Mouse (Mus musculus) c-Kit-negative CD71-positive TER-119-positive erythroid progenitor cells, embryonic 14.5 days (primary cell): ENCODE data around the gene L3mbtl4.
"Not testable (repeated sequence)": the region's sequence is repeated elsewhere in the genome, so short reads cannot be mapped to it uniquely, and the experiment has no call there.

Source experiments
- DNase-seq: peaks from one replicate; pipeline ENCODE4 v3.0.0-alpha.2; 2013; ENCODE audit warnings: low read depth, low spot score

Gene L3mbtl4

DNA sequence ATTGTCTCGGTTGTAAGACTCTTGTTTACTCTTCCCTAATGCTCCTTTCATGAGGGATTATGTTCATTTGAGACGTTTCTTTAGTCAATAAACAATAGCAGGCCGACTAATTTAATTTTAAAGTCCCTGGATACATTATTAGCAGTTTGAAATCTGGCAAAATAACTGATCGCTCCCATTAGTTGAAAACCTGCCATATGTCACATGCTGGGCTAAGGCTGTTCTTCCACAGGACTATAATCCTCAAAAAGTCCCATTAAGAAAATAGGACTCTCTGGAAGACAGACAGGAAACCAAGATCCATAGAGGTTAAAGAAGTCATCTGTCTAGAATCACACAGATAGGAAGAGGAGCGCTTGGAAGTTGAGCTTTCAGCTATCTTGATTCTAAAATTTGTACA, 114.9 kb downstream of the L3mbtl4 start:
- no peak for DNase-seq

DNA sequence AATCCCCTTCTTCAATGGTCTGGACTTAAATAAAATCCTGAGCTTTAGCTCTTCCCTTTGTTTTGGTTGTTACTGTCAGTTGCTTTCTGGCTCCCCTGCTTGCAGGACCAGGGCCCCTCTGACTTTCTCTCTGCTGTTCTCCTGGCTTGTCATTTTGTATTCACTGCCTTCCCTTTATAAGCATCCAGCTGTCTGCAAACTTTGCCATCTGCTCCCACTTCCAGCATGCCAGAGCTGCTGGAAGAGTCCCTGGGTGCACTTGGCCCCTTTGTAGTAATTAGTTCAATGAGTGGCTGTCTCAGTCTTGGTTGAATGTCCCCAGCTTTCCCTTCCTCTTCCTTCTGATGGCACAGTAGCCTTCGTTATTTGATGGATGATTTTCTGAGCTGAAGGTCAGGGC, 132.4 kb downstream of the L3mbtl4 start:
- no peak for DNase-seq

DNA sequence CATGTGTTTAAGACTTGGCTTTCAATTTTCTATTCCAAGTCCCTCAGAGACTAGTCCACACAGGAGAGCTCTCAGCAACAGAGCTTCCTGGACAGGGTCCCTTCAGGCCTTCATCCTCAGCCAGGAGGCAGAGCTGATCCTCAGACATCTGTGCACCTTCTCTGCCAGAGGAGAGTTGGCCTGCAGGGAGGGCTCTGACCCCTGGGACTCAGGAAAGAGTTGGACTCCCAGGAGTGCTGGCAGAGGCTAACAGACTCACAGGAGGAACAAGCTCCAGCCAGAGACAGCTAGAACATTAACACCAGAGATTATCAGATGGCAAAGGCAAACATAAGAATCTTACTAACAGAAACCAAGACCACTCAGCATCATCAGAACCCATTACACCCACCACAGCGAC, 133.5 kb downstream of the L3mbtl4 start:
- DNase-seq = not testable (repeated sequence)

DNA sequence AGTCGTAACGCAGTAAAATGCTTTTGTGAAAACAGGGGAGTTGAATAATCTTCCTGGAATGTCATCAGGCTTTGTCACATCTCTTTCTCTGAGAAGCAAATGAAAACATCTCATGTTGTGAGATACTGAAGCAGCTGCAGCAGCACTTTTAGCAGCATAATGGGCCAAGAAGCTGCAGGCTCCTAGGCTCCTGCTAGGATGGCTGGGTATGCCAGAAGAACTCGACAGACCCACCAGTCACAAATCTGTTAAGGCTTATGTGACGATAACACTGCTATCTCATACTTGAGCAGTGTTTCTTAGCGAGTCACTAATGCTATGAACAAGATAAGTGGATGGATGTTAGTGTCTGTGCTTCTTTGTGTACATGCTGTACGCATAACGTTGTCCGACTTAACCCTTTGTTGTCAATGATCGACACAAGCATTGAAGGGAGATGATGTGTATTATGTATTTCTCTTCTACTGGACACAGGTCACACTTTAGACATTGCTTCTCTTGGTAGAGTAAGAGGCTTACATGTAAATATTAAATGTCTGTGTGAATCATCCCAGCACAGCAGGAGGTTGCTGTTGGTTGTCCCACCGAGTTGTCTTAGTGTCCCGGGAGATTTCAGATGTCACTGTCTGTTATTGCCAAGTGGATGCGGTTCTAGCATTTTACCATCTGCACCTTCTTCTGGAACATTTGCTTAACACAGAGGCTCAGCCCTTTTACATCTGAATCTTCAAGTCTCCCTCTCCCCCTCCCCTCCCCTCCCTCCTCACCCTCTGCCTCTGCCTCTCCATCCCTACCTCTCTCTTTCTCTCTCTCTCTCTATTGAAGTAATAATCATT, 149.3 kb downstream of the L3mbtl4 start:
- no peak for DNase-seq

DNA sequence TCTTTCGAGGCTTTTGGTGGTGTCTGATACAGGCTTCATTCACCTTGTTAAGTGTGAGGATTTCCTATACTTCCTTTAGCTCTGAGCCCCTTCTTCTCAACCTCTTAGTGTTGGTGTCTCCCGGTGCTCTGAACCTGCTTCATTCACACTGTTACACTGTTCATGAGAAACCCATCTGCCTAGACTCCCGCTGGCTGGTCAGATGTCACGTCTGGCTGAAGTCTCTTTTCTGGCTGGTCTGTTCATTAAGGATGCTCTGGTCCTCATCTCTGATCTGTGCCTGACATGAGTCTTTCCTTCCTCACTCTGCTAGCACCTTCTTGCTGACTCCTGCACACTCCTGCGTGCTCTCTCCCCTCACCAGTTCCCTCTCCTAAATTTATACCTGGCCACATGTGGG, 160.0 kb downstream of the L3mbtl4 start:
- no peak for DNase-seq

DNA sequence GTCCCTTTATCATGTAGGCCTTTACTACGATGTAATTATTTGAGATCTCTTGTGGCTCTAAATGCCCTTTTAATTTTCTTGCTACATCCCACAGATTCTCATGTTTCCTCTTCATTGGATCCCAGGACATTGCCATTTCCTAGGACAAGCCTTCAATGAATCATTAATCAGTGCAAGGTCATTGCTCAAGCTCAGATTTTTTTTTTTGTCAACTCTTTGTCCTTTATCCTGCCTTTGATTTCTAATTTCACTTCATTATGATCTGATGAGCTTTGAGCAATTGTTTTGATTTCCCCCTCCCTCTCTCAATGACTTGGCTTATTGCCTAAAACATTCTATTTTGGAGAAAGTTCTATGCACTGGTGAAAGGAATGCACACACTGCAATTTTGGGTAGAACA, 177.3 kb downstream of the L3mbtl4 start:
- DNase-seq = no peak

DNA sequence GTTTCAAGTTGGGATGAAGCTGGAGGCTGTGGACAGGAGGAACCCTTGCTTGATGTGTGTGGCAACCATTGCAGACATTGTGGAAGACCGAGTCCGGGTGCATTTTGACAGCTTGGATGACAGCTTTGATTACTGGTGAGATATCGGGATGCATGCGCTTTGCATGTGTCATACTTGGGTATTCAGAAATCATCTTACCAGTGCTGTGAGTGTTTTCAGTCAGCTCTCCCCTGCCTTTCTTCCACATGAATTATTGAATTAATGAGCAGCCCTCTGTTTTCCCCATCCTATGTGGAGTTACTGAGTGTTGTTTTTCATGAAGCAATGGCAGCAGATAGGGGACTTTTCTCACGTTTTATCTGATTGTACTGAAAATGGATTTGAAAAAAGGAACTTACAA, 187.9 kb downstream of the L3mbtl4 start:
- no peak for DNase-seq

DNA sequence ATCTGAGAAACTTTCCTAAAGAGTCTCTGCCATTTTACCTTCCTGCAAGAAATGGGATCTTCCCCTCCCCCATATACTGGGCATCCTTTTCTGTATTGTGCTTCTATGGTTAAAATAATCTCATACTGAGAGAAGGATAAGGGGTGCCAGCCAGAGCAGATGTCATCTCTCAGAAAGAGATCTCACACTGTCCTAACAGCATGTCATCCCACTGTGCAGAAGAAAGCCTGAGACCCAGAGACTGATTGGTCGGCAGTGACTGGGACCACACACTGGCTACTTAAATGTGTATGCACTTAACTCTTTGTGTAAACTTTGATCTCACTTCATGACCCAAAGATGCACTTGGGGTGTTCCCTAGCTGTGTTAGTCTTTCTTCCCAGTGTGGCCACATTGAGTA, 193.7 kb downstream of the L3mbtl4 start:
- DNase-seq = no peak

DNA sequence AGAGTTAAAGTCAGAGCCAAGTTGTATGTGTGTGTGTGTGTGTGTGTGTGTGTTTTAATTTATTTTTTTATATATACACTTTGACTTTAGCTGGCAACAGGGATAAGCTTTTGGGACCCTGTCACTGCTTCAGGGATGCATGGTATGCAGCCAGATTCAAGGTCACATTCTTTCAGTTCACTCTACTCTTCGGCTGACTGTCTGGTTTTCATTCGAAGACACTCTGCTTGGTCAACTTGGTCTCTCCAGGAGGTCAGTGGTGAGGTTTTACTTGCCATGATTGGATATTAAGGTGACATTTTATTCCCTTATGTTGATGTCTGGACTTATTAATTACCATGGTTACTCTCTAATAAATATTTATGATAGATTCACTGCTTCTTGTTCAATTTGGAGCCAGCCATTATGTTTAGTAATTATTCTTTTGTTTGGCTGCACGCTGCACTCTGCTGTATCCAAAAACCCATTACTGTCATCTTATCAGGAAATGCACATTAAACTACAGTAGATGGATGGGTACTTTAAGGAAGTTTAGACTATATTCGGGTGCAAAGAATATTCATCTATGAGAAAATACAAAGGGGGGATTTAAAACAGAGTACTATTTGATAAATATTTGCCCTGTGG, 216.6 kb downstream of the L3mbtl4 start:
- no peak for DNase-seq

DNA sequence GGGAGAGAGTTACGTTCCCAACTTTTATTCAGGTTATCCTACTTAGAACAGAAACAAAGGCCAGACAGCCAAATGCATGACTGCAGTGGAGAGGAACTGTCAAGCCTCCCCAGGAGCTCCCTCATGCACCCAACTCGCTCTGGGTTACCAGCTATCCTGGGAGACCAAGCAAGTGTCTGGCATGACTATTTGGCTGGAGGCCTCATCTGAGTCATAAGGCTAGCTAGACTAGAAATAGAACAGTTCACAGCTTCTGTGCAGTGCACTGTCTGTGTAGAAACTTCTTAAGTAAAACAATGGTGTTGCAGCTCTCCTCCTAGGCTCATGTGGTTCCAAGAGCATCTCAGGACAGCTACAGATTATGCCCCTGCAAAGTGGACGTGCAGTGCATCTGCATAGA, 218.6 kb downstream of the L3mbtl4 start:
- DNase-seq = no peak

DNA sequence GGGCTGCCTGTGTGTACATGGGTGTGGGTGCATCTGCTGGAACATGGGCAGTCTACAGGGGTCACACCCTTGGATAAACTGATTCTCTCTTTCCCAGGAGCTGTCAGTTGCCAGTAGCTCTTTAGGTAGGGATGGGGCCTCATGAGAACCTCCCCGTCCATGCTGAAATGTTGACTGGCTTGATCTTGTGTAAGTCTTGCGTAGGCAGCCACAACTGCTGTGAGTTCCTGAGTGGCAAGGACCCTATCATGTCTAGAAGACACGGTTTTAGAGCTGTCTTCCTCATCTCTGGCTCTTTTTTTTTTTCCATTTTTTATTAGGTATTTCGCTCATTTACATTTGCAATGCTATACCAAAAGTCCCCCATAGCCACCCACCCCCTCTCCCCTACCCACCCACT, 229.4 kb downstream of the L3mbtl4 start:
- not testable (repeated sequence) for DNase-seq

DNA sequence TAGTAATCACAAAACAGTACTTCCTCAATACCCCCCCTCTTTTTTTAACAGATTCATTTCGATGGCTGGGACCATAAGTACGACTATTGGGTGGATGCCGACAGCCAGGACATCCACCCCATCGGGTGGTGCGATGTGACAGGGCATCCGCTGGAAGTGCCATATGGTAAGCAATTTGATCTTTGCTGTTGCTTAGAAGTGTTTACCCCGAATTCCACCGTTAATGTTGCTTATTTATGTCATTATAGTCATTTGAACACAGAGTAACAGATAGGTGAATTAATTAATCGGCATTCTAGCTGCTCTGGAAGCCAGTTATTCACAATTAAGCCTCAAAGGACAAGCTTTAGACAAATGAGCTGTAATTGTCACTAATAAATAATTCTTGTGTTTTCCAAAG, 286.1 kb downstream of the L3mbtl4 start:
- no peak for DNase-seq

DNA sequence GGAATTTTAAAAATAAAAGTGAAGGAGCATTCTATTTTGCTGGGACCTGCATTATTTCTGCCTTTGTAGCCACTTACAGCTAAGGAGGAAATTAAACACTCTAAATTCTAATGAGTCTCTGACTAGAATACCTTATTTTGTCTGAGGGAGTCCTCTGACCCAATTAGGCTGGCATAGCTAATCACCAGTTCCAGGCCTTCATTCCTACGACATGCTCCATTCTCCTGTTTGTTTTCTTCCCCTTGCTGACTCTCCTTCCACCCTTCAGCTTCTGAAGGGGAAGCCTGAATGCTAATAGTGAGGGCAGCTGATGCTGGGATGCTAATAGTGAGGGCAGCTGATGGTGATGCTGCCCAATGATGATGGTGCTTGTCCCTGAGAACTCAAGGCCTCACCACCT, 286.7 kb downstream of the L3mbtl4 start:
- no peak for DNase-seq

DNA sequence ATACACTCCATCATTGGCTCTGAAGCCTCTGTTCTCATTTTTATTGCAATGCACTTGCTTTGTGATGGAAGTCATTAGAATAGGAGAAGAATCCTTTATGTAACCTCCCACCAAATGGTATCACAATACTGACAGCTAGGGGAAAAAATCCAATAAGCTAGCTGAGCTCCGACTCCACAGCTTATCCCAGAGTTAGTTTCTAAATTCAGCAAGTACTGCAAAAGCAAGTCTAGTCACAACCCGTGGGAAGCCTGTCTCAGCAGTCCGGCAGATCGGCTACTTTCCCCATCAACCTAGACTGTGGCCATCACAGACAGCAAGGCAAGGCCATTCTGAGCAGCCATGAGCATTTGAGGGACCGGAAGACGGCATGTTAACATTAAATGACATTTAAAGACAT, 298.2 kb downstream of the L3mbtl4 start:
- DNase-seq = no peak

DNA sequence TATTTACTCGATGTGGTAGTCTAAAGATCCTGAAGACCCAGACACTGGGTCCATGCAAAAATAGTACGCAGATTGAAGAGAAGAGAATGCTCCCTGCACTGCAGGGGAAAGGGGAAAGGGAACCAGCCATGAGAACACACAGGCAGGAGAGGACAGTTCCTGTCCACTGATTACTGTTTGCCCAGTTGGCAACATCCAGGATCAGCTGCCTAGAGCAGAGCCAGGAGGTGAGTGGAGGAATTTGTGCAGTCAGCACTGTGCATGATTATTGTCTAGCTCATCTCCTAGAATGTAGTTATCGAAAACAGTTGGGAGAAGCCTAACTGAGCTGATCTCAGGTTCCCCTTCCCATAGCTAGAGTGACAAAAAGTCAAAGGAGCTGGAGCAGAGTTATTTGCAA, 311.6 kb downstream of the L3mbtl4 start:
- DNase-seq = no peak

DNA sequence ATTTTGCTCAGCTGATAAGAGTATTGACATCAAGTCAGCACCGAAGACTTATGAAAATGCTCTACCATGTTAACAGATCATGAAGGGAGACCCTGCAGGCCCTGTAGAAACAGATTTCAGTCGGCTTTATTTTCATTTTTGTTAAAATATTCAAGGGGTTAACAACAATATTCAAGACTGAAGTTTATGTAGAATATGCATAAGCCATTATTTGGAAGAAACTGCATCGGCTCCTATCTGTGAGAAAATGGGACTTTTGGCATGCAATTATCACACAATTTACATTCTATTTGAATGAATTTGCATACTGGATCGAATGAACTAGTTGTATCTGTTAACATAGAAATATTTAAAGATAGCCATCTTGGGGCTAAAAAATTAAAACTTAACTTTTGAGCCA, 318.0 kb downstream of the L3mbtl4 start:
- DNase-seq = no peak

DNA sequence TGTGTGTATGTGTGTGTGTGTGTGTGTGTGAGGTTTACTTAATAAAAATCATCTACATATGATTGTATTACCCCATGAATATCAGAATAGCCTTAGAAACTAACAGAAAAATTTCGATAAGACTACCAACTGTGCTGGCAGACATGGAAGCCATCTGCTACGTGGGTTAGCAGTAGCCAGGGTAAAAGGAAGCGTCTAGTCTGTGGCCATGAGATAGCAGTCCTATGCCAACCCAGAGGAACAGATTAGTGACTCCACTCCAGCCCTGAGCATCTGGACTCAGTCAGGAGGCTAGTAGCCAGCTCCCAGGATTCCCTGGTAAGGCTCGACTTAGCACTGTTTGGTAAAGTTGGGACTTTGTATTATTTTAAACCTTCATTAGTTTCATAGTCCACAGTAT, 329.1 kb downstream of the L3mbtl4 start:
- DNase-seq = no peak

DNA sequence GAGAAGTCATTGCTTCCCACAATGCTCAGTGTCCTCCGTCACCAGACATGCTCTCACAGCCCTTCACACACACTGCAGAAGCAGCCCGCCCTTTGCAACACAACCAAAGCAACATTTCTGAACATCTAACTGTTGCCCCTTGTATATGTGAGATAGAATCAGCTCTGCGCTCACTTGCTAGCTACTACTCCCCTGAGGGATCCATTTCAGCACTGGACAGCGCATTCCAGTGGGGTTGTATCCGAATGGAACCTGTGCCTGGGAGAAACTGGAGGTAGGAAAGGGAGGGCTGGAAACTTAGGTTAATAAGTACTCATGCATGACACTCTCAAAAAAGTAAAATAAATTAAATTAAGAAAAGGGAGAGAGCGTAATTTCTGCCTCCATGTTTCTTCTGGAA, 334.1 kb downstream of the L3mbtl4 start:
- no peak for DNase-seq

DNA sequence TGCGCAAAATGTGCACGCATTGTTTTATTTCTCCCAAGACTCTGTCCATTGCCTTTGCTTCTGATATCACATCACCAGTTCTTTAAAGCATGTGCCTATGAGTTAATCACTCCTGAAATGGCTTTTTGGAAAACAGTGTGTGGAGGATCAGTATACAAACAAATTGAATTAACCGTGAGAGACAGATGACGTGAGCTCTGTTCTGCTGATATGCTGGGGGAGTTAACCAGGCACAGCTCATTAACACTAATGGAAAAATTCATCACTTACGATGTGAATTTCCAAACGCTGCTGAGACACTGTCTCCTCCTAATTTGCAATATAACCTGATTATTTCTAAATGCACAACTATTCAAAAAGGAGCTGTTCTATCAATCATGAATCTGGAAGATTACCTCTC, 337.6 kb downstream of the L3mbtl4 start:
- no peak for DNase-seq

DNA sequence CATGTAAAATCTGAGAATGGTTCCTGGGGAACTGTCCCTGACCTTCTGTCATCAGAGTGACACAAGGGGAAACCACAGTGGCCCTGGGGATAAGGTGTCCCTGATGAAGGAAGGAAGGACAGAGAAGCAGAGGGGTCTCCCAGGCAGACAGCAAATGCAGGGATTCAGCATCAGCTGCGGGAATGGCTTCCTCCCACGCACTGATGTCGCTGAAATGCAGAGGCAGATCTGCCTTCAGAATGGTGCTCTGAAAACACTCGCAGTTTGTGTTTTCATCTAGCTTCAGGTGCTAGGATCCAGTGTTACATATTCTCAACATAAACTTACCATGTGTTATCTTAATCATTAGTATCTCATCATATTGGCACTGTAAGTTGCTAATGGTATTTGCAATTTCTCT, 351.7 kb downstream of the L3mbtl4 start:
- no peak for DNase-seq

DNA sequence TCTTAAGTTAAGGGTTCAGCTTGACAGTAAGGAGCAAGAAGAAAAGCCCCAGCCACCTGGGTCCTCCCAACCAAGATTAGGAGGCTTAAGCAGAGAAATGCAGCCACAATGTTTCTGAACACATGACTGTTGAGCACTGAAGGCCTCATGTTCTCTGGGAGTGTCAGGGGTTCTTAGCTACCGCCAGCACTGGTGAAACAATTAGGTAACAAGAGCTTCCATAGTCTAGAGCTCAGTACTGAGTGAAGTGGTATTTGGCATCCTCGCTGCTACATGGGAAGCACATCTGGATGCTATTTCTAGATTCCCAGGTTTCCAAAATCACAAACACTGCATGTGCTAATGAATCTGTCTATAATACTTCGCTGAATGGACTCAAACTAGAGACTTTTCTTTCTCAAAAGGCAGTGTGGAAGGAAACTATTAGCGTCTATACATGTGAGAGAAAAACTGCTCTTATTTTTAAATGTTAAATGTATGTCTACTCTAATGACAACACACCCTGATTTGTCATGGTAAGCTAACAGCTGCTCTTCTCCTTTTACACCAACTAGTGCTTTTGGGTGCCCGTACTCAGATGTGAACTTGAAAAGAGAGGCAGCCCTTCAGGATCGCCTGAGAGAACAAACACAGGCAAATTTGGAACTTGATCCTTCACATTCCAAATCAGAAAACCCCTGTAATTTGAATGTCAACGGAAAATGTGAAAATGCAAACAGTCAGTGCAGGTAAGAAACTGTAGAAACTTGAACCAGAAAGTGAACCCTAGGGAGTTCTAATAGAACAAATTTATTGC, 356.2 kb downstream of the L3mbtl4 start:
- no peak for DNase-seq

DNA sequence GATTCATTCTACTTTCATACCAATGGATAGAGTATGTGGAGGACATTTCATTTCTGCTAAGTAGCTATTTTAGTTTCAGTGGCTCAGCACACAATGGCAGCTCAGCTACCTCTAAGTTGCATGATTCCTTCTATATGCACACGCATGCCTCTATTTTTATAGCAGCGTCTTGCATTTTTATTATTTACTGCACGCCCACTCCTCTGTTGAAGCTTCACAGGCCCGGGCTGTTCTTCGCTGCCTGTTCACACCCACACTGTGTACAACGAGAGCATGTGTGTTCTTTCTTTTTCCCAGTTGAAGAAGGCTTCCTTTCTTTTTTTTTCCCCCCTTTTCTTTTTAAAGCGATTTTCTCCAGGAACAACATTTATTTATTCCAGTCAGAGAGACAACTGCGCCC, 357.8 kb downstream of the L3mbtl4 start:
- no peak for DNase-seq

DNA sequence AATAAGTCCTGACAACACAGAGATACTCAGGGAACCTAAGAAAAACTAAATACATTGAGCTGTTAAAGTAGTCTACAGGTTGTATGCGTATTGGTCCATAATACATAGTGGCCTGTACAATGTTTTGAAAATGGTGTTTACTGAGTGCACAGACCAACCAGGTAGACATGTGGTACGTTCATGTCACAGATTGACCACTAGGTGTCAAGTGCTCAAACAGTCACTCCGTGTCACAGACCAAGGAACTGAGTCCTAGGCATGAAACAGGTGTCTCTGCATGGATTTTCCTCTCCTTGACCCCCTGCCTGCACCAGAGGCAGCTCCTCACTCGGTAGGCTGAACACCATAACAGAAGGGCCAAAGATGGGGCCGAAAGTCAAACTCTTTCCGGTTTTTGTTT, 366.6 kb downstream of the L3mbtl4 start:
- no peak for DNase-seq
